Mouse (Mus musculus) adrenal gland, postnatal 10 days (tissue): ENCODE results near the gene Rabep1. TPM values are rescaled to one million over a fixed set of nuclear protein-coding genes. Genes with fewer than 3 reads are reported as not detected.
A peak's percentile ranks its signal among the peaks of the same experiment; 100 is the strongest.
"Not testable (repeated sequence)": the region's sequence is repeated elsewhere in the genome, so short reads cannot be mapped to it uniquely, and the experiment has no call there.

Source experiments
- DNase-seq: peaks from one replicate; pipeline ENCODE4 v3.0.0; 2021; ENCODE audit warnings: mixed read lengths
- total RNA-seq, 2 experiments: library from RNA; stranded (reverse); gene quantifications; 2 replicates each; pipeline ENCODE4 v1.2.3; 2021

The Rabep1 gene
- total RNA-seq, 2 experiments from 2014 or later, result 73.1 to 75.0 TPM

GRCm38 (mm10) chr11:70897680-70898079 is 53.1 kb downstream of the Rabep1 start:
- no peak for DNase-seq

GRCm38 (mm10) chr11:70898182-70898581 is 53.6 kb downstream of the Rabep1 start:
- DNase-seq, result not testable (repeated sequence)

- DNase-seq, result no peak
Measured at GRCm38 (mm10) chr11:70906681-70907080, 62.1 kb downstream of the Rabep1 start.

GRCm38 (mm10) chr11:70911323-70911722 is 66.7 kb downstream of the Rabep1 start:
- no peak for DNase-seq

GRCm38 (mm10) chr11:70911920-70912319 is 67.3 kb downstream of the Rabep1 start:
- DNase-seq, result no peak

GRCm38 (mm10) chr11:70917896-70918295 is 73.3 kb downstream of the Rabep1 start:
- no peak for DNase-seq

- DNase-seq, result no peak
Measured at GRCm38 (mm10) chr11:70919524-70919923, 74.9 kb downstream of the Rabep1 start.

- no peak for DNase-seq
Measured at GRCm38 (mm10) chr11:70931461-70931860, 86.9 kb downstream of the Rabep1 start.

GRCm38 (mm10) chr11:70935316-70935715 is 90.7 kb downstream of the Rabep1 start:
- DNase-seq, result peak; percentile 20

GRCm38 (mm10) chr11:70942596-70942995 is 98.0 kb downstream of the Rabep1 start:
- no peak for DNase-seq

GRCm38 (mm10) chr11:70943651-70944050 is 99.1 kb downstream of the Rabep1 start:
- no peak for DNase-seq

- no peak for DNase-seq
Measured at GRCm38 (mm10) chr11:70944935-70945817, 100.6 kb downstream of the Rabep1 start.

GRCm38 (mm10) chr11:70954711-70955110 is 110.1 kb downstream of the Rabep1 start:
- DNase-seq, result no peak

GRCm38 (mm10) chr11:70960786-70961554 is 116.4 kb downstream of the Rabep1 start:
- DNase-seq, result no peak

GRCm38 (mm10) chr11:70964222-70964907 is 119.8 kb downstream of the Rabep1 start:
- no peak for DNase-seq

GRCm38 (mm10) chr11:70969271-70969794 is 124.8 kb downstream of the Rabep1 start:
- DNase-seq, result no peak

- DNase-seq, result peak; percentile 93
Measured at GRCm38 (mm10) chr11:70969821-70970559, 125.4 kb downstream of the Rabep1 start, which contains the start of the genes Nup88 and Rpain. Nup88 (minus strand) TSS chr11:70969973. Rpain (plus strand) TSS chr11:70970213.

GRCm38 (mm10) chr11:70970560-70971540 is 126.3 kb downstream of the Rabep1 start:
- DNase-seq, result no peak

- DNase-seq, result no peak
Measured at GRCm38 (mm10) chr11:70972586-70972985, 128.0 kb downstream of the Rabep1 start.

- no peak for DNase-seq
Measured at GRCm38 (mm10) chr11:70973947-70974346, 129.4 kb downstream of the Rabep1 start.
